Mouse (Mus musculus) C2C12 (cell line): ENCODE results near the gene Cd300lb.

Experiments
- CTCF ChIP-seq: IDR thresholded peaks from one replicate; pipeline ENCODE4 v1.5.1; 2011; ENCODE audit not compliant: control insufficient read depth, insufficient read depth, insufficient read length
- FOSL1 ChIP-seq: IDR thresholded peaks from one replicate; pipeline ENCODE4 v1.8.0; 2011; ENCODE audit warnings: mild to moderate bottlenecking, low read length; ENCODE audit not compliant: poor library complexity, insufficient read depth, severe bottlenecking
- MYOG ChIP-seq: IDR thresholded peaks from one replicate; pipeline ENCODE4 v1.6.1; 2011; ENCODE audit not compliant: control insufficient read depth, insufficient read length; ENCODE audit errors: extremely low read depth

DNA sequence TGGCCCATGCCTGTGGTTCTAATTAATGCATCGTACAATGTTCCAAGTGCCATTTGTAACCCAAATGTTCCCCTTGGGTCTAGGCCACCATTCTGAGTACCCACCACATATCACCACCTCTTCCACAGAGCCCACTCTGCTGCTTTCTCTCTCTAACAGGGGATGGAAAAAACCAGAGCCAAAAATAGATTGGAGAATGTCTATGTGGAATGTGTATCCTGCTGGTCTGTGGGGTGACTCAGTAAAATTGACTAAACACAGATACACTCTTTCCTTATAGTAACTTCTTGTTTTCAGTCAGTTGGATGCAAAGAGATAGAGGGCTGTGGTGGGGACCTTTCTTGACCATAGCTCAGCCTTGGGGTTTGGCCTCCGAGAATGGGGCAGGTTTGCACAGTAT lies 4.6 kb downstream of the Cd300lb start:
- TF ChIP-seq CTCF (no peak), MYOG (no peak), FOSL1 (no peak)
